Mouse (Mus musculus) left cerebral cortex, postnatal 10 days (tissue): ENCODE results near the gene Slc27a2. TPM values are rescaled to one million over a fixed set of nuclear protein-coding genes. Genes with fewer than 3 reads are reported as not detected.
A peak's percentile ranks its signal among the peaks of the same experiment; 100 is the strongest.

Experiments used
- DNase-seq, 2 experiments: peaks; one replicate each; pipeline ENCODE4 v3.0.0; 2021 to 2022; ENCODE audit warnings: low spot score in 2 of 2, mixed read lengths in 1 of 2; ENCODE audit errors: extremely low spot score in 1 of 2
- intact Hi-C: fragments of 180-260 bp; cut with DNase I; formaldehyde crosslinking; loops from one replicate; pipeline ENCODE4 v1.15.1; 2025
- total RNA-seq, 2 experiments: library from RNA; stranded (reverse); gene quantifications; 2 replicates each; pipeline ENCODE4 v1.2.3; 2021

Slc27a2 gene
- total RNA-seq, 2 experiments from 2014 or later: 2.6 to 4.2 TPM

DNA sequence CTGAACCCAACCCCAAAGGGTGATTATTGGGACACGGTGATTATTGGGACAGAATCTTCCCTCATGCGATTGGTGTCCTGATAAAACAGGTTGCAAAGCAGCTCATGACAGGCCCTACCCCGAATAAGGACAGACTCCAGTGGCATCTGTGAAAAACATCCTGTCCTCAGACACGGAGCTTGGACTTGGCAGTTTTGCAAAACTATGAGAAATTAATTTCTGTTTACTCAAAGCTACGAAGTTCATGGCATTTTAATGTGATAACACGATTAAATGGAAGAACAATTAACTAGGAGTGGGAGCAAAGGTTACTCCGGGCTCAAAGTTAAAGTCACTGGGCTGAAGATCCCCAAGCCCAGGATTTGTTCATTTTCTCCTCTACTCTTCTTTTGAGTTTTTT lies 2.5 kb upstream of the Slc27a2 start:
- intact Hi-C loops: no loop called here
- DNase-seq: no peak

DNA sequence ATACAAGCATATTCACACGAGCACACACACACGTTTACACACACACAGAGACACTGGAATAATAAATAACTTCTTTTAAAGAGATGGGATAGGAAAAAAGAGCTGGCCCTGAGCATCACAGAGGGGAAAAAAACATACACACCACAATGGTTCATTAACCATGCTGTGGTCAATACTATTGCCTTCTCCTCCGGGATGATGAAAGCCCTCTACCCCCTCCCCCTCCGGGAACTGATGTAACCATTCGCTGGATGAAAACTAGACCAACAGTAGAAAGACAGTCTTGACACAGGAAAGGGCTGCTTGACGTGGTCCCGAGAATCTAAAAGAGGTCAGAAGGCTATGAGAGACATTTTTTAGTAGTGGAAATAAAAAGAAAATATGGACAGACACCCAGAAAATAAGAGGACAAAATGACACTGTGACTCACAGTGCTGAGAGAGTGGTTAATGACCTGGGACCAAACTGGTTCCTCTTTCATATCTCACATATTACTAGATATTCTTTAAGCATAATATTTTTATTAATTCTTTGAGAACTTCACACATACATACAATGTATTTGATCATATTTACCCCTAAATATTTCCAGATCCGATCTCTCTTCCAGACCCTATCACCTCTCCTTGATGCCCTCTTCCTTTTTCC lies 840 bp upstream of the Slc27a2 start:
- no peak for DNase-seq
- intact Hi-C loops: no loop called here

DNA sequence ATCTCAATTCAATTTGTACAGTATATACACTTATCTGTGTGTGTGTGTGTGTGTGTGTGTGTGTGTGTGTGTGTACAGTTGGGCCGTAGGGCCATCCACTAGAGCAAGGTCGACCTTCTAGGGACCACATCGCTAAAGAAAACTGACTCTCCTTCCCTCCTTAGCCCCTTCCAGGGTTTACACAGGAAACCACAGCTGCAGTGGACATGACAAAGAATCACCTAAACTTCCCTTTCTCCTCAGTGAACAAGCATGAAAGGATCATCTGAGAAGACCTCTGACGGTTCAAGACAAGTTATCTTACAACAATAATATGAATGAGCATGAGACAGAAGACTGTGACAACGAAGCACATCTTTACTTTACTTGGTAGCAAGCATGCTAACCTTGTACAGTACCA lies 311 bp upstream of the Slc27a2 start:
- DNase-seq: no peak
- intact Hi-C loops: no loop called here

DNA sequence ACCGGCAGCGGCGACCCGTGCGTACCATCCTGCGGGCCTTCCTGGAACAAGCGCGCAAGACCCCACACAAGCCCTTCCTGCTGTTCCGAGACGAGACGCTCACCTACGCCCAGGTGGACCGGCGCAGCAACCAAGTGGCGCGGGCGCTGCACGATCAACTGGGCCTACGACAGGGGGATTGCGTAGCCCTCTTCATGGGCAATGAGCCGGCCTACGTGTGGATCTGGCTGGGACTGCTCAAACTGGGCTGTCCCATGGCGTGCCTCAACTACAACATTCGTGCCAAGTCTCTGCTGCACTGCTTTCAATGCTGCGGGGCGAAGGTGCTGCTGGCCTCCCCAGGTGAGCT lies 1.1 kb downstream of the Slc27a2 start:
- intact Hi-C loops: no loop called here
- DNase-seq: no peak

DNA sequence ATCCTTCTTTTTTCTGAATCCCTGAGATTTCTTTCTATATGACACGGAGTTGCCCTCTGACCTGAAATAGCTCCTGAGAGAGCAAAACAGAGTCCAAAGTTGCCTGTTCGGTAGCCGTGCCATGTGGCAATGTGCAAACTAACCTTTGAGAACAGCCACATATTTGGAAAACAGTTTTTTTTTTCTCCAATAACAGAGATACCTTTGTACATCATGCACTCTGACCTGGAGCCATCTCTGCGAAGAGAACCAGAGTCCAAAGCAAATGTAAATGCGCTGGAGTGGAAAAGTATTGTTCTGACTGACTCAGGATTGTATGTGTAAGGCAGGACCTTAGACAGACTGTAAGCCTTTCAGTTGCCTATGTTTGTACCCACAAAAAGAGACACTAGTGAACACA lies 3.3 kb downstream of the Slc27a2 start:
- intact Hi-C loops: no loop called here
- no peak for DNase-seq

DNA sequence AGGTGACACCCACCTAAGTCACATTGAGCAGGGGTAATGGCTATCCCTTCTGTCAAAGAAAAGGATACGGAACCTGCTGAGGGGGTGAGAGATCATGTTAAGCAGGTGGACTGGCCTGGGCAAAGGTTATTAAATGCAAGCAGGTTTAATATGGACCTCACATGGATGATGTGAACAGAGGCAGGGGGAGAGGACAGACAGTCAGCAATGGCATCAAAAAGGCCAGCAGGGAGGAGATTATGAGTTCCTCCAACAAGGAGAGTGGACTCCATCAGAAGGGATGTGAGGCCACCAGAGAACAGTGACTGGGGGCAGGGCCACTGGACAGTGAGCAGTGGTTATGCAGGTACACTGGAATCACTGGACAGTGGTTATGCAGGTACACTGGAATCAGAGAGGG lies 7.9 kb downstream of the Slc27a2 start:
- intact Hi-C loops: no loop called here
- no peak for DNase-seq

DNA sequence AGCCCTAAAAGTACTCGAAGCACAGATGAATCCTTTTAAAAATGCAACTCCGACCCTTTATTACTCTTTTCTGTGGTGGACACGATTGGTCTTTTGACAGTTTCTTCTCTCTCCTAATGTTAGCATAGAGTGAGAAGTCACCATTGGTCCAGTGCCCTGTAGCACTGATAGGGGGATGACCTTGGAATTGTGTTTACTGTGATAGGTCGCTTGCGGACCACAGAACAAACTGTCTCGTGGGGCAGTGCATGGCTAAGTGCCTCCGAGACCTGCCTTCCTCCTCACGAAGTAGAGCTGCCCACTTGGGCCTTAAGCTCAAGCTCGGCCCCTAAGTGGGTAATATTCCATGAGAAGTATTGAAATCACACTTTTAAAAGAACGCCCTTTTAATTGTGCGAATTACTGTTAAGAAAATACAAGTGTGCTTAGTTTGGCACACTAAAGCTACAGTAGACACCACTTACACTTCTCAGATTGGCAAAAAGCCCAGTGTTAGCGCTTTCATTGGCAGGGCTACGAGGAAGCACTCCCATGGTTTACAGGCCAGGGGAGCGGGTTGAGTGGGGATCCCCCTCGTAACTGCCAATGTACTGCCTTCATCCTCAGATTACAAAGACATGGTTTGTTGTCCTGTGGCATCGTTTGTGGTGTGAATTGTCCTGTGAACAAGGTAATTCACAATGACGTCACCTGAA lies 11.4 kb downstream of the Slc27a2 start:
- DNase-seq: peak; percentile 8 to 41
- intact Hi-C loops: no loop called here

DNA sequence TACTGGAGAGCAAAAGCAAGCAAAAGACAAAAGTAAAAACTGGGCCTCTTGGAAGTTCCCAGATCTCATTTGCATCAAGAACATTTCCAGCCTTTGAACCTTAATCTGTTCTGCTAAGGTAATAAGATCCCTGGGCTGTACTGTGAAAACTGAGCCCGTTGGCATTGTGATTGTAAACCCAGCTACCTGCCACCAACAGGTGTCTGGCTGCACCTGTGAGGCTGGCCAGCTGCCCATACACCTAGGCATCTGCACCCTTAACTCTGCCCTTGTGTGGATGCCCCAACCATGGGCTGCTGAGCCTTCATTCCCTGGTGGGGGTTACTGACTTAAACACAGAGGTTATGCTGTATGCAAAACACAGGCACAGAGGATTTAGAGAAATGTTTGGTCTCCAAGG lies 20.0 kb downstream of the Slc27a2 start:
- intact Hi-C loops: no loop called here
- no peak for DNase-seq

DNA sequence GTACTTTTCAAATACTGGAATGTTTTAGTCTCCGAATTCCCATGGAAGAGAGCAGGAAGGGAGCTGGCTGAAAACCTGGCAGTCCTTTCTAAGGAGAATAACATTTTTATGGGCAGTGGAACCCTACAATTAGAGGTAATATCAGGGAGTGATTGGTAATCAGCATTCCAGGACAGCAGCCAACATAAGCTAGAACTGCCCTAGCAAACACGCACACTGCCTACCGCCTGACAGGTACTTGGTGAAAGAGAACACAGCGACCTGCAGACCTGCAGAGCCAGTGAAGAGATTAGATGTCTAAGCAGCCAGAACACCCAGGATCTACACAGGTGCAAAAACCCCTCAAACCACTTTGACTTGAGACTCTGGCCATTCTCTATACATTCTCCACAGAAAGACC lies 20.5 kb downstream of the Slc27a2 start:
- intact Hi-C loops: no loop called here
- DNase-seq: no peak

DNA sequence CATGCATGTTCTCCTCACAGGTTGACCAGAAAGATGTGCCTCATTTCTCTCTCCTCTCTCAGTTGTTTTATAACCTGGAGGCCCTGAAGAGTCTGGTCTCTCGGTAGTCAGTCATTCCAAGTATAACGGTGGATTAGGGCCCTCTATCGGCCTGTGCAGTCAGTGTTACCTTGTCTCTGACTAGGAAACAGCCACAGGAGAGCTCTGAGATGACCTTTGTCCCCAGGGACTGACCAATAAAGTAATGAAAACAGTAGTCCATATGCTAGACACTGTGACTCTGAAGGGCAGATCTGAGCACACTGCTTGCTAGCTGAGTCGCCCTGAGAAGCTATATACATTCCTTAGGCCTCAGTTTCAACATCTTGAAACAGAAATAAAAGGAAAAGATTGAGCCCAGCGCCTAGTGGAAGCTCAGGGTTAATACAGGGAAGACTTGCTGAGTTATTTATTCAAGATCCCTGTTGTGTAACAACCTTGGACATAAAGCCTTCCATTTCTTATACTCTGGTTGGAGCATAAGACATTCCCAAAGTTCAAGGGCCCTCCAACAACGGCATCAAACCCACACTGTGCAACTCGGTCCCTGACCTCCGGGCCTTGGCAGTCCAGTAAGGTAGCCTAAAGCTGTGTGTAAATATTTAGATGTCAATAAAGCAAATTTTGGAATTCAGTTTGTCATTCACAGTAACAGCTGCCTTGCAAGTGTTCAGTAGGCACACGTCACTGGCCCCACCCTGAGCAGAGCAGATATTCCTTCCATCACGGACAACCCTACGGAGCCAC lies 23.4 kb downstream of the Slc27a2 start:
- DNase-seq: no peak
- intact Hi-C loops: no loop called here

DNA sequence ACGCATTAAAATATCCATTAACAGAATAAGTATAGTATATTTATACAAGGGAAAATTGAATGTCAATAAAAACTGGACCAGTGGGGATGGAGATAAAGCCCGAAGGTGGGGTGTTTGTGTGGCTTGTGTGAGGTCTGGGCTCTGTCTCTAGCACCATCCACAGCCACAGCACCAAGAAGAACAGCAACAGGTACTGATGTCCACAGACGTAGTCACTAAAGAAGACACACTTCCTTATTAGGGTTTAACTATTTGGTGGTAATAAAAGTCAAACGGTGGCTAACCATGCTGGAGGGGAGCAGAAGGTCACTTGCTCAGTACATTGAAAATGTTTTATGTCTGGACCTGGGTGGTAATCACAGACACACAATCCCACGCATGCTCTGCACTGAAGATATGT lies 25.2 kb downstream of the Slc27a2 start:
- intact Hi-C loops: no loop called here
- DNase-seq: no peak

DNA sequence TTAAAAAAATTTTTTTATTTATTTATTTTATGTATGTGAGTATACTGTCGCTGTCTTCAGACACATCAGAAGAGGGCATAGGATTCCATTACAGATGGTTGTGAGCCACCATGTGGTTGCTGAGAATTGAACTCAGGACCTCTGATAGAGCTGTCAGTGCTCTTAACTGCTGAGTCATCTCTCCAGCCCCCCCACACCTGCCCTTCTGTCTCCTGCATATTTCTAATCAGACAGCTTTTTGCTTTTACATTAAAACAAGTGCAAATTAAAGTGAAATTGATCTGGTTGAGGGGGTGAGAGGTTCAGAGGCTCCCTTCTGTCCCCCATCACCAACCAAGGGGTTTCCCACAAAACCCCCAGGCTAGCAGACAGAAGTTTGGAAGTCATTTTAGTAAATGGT lies 27.1 kb downstream of the Slc27a2 start:
- intact Hi-C loops: no loop called here
- DNase-seq: no peak

DNA sequence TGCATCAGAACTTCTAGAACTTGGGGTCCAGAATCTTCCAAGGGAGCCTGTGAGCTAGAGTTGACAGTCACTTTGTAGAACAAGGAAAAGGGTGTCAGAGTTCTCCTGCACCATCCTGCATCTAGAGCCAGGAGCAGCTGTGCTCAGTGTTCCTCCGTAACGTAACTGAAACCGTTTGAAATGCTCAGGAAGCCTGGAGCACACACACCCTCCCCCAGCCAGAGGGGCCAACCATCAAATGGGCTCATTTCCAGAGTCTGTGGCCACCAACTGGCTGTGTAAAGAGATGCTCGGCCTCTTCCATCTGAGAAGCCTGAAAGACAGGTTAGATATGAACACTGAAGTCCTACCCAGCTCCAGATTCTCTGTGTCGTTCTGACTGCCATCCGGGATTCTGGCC lies 31.8 kb downstream of the Slc27a2 start:
- intact Hi-C loops: no loop called here
- no peak for DNase-seq

DNA sequence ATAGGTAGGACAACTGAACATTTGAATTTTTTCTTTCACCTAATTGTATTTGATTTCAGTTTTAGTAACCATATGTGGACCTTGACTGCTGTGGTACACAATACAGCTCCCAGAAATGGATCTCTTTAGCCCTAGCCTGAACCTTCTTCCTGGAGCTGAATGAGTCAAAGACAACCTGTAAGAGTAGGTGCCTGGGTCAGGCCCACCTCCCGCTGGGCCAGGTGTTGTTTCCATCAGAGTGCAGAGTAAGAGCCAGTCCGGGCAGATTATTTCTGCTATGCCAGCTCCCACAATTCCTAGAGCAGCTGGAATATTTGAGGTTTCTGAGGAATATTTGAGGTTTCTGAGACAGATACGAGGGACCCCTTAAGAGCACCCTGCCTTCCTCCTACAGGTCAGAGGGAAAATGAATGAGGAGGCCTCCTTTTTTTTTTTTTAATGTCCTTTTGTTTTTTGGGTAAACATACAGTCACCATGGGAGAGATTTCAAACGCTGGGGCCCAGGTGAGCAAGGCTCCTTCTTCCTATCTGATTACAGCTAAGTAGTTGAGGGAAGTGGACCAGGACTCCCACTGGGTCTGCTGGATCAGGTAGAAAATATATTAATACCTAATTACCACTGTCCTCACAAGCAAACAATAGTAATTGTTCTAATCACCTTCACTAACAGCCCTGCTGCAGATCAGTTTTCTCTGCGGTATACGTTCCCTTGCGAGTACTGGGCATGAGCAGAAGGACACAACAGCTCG lies 32.6 kb downstream of the Slc27a2 start:
- no peak for DNase-seq
- intact Hi-C loops: no loop called here

DNA sequence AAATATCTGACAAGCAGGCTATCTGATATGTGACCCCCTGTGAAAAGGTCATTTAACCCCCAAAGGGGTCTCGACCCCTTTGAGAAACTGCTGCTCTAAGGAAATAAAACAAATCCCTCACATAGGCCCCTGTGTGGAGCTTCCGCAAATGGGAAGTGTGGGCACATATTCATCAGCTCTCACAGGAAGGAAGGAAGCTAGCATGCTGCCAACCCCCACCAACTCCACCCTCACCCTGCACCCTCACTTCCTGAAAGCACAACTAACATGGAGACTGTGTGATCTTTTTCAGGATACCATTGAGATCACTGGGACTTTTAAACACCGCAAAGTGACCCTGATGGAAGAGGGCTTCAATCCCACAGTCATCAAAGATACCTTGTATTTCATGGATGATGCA lies 35.3 kb downstream of the Slc27a2 start:
- intact Hi-C loops: no loop called here
- DNase-seq: no peak

DNA sequence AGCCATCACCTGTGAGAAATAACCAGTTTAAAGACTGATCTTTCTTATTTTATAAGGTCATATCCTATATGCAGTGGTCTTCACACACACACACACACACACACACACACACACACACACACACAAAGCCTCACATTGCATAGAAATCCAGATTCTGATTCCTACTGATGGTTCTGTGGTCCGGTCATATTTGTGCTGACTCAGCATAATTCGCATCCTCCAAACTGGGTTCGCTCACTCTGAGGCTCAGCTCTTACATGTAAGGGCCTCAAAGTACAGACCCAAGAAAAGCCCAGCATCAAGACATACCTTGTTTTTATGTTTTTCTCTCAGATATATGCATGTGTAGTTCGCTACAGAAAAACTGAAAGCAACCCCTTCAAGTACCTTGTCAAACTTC lies 39.1 kb downstream of the Slc27a2 start:
- no peak for DNase-seq
- intact Hi-C loops: loop anchor here (10.0 kb wide), 1 partner anchor 193 kb away; the partner anchor contains the start of gene Usp50

DNA sequence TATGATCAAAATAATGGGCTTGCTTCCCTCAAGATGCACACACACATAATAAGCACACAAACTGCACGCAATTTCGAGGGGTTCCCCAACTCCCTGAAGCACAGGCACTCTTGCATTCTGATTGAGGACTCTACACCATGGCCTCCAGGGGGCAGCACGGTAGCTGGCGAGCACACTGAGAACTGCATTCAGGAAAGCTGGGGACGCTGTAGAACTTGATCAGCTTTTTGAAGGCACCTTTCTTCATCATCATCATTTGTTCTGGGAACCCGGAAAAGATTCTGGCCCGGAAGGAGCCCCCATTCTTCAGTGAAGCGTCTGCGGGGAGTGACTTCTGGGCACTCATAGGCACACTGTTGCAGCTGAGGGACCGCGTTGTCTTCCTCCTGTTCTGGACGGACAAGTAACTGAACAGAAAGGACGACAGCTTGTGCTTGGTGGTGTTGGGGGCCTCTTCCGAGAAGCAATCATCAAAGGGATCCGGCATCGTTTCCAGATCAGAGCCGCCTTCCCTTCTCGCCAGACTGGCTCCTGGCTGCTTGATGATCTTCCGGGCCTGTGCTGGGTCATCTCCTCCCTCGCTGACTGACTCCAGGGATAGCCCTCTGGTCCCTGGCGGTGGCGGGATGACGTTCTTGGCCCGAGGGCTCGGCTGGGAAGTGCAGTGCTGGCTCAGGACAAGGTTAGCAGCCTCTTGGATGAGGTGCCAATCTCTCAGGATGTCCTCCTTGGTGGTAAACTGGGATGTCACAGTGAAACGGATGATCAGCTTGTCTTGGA lies 41.8 kb downstream of the Slc27a2 start:
- intact Hi-C loops: loop anchor here (10.0 kb wide), 1 partner anchor 191 kb away; the partner anchor contains the start of gene Usp50
- peak; percentile 23 to 80 for DNase-seq

DNA sequence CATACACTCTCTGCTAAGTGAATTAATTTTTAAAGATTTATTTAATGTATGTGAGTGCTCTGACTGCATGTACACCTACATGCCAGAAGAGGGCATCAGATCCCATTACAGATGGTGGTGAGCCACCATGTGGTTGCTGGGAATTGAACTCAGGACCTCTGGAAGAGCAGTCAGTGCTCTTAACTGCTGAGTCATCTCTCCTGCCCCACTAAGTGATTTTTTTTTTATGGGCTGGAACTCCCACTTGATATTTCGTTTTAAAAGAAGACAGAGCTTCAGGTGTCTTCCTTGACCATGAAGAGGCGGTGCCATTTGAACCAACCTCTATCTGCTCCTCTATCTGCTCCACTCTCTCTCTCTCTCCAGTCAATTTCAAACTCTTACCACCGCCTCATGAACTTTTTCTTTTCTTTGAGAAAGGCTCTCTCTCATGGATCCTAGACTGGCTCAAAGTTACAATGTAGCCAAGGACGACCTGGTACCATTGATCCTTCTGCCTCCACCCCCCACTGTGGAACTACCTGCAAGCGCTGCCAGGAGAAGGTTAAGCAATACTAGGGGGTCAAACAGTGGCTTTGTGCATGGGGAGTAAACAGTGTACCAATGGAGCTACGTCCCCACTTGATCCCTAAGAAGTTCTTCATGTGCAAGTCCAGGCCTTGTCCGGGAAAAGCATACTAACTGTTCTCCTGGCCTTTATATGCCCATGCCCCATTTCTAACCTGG lies 44.3 kb downstream of the Slc27a2 start:
- no peak for DNase-seq
- intact Hi-C loops: loop anchor here (5.0 to 10.0 kb wide), 2 partner anchors 71 to 188 kb away; partner anchors contain the start of gene Usp50
